Mouse (Mus musculus) ES-E14 (cell line): ENCODE measurements around the gene Snai1.
A peak's percentile ranks its signal among the peaks of the same experiment; 100 is the strongest.

Experiments
- CHD2 ChIP-seq: IDR thresholded peaks from 2 replicates; pipeline ENCODE4 v1.6.1; 2014; ENCODE audit warnings: mild to moderate bottlenecking, low read depth, low read length, inconsistent platforms
- HCFC1 ChIP-seq: IDR thresholded peaks from 2 replicates; pipeline ENCODE4 v1.6.1; 2012; ENCODE audit warnings: low read length, inconsistent platforms, borderline replicate concordance; ENCODE audit not compliant: insufficient read depth
- MAFK ChIP-seq: IDR thresholded peaks from 2 replicates; pipeline ENCODE4 v1.6.1; 2014; ENCODE audit warnings: mild to moderate bottlenecking, low read depth, low read length, inconsistent platforms; ENCODE audit not compliant: insufficient read depth
- ZNF384 ChIP-seq: IDR thresholded peaks from 2 replicates; pipeline ENCODE4 v1.6.1; 2012; ENCODE audit warnings: low read depth, low read length, inconsistent platforms

DNA sequence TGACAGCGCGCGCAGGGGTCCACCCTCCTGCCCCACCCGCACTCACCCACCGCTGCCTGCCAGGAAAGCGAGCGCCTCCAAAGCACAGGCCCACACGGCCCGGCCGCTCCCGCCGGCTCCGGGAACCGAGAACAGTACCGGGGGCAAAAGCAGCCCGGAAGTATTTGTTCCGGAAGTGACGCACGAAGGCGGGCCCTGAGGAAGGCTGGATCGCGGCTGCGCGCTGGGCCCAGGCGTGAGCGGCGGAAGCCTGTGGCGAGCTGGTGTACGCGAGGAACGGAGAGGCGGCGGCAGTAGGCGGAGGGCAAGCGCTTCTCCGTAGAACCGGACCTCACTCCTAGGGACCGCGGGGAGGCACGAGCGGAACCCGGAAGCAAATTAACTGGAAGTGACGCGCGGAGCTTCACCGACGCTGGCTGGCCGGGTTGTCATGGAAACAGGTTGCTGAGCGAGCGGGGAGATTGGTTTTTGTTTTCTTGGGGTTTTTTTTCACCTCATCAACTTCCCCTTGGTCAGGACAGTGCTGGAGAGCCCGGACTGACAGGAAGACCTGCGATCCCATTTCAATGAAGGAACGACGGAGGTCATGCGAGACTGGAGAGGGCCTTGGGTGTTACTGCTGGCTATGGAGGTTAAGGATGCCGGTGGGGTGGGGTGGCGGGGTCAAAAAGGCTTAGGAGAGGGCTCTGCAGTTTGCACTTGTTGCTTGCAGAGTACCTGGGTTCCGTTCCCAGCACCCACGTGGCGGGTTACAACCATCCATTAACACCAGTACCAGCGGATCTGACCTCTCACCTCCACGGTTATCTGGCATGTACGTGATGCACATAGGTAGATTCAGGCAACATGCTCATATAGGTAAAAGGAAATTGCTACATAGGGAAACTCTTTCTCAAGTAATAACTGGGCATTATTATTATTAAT is 45.0 kb upstream of the Snai1 start, which contains the start of gene Spata2:
- TF ChIP-seq CHD2: no peak
- peak; percentile 67 for TF ChIP-seq HCFC1
- no peak for TF ChIP-seq MAFK
- 0 out of 2 replicates have a peak, but pooled peaks have one; percentile 56 for TF ChIP-seq ZNF384
